Mouse (Mus musculus) spleen, postnatal 36 days (tissue): ENCODE data around the gene Cdk5rap2.

Experiments used
- DNase-seq, 2 experiments: peaks; one replicate each; pipeline ENCODE4 v3.0.0; 2022; ENCODE audit warnings: low spot score in 2 of 2, mixed read lengths in 1 of 2

Cdk5rap2 gene

DNA sequence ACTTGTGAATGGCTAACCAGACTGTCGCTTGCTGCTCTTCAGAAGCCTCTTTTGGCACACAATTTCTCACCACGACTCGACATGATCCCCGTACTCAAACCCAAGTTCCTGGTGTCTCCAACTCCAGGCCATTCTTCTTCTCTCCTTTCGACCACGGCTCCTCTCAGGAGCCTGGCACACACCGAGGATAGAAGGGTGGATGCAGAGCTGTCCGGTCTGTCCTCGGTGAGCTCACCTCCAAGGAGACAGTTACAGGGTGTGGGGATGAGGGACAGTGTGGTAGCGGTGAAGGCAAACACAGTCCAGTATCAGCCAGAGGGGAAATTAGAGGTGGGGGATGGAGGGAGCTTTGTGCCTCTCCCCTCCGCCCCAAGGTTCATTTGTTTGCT lies 149.8 kb downstream of the Cdk5rap2 start:
- DNase-seq: no peak

DNA sequence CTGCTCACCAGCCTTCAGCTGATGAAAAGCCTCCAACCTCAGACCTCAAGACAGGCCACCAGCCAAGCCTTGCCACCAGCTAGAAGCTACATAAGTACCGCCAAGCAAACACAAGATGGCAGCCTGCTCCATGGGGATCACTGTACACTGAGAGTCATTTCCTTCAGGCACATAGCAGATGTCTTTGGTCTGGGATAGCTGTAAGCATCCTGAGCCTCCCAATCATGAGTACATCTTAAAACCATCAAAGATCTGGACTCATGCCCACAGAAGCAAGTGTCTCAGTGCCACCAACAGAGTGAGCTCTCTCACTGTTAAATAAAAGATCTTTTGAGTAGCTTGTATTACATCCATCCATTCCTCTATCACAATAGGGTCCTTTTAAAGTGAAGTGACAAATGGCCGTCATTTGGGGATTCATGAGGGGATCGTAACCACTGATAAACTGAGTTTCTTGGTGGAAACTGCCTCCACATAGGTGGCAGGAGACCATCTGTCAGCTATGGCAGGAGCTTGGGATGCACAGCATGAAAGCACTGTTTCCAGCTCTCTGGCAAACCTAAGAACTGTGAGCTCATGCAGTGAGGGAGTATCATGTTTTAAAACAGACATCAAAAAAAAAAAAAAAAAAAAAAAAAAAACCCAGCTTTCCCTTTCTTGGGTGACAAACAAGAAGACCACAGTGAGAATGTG lies 150.4 kb downstream of the Cdk5rap2 start:
- no peak for DNase-seq

DNA sequence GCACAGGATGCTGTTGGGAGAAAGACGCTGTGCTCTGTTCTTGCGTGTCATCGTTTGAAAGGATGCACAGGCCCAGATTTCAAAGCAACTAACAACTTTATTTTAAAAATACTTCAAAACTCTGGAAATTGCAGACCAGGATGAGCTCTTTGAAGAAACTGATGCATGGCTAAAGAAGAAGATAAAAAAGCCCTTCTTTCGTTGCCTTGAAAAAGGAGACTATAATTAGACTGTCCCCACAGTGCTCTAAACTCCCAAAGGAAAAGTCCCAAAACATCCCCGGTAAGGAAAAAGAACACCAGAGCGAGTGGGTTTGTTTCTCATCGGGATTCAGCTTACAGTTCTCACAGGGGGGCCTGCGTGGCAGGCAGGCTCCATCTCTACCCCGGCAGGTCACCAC lies 151.4 kb downstream of the Cdk5rap2 start:
- DNase-seq: no peak

DNA sequence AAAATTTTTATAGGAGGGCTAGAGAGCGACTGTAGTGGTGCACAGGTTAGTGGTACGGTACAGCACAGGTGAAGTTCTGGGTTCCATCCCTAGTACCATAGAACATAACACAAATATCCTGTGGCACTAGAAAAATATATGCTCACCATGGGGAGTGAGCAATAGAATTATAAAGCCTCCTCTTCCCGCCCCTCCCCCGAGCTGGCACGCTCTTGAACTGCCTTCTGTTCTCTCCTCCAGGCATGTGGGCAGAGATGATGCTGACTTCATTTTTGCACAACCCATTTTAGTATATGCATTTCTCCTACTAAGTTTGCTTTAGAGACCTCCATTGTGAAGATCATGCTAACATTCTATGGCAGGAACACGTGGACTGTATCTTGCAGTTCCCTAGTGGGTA lies 152.0 kb downstream of the Cdk5rap2 start:
- no peak for DNase-seq

DNA sequence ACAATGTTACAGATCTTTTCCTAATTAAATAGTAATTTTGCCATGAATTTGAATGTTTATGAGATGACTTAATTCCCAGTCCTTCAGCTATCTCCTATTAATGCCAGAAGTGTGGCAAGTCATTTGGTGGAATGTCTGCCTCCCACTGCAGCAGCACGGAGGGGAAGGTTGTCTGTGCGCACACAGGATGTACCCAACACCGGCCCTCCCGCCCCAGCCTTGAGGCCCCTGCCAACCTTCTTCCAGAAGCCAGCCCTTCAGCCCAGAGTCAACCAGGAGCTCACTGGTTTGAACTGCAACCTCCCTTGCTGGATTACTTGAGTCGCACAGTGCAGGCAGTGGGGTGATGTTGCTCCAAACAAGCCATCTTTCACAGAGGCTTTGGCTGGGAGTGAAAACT lies 158.5 kb downstream of the Cdk5rap2 start:
- DNase-seq: no peak

DNA sequence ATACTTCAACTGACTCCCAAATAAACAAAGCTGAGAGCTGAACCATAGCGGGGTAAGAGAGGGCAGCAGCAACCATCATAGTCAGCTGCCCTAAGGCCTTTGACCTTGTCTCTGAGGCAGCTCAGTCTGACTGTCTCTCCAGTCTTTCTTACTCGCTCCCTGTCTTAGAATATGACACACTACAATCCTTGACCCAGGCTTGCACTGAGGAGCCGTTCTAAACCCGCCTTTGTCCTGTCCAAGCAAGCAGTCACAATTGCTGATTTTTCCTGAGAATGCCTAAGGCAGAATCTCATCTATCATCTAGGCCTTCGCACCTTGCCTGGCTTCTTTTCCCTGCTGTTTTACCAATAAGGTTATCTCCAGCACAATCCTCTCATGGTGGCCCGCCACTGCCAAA lies 164.5 kb downstream of the Cdk5rap2 start:
- DNase-seq: no peak

DNA sequence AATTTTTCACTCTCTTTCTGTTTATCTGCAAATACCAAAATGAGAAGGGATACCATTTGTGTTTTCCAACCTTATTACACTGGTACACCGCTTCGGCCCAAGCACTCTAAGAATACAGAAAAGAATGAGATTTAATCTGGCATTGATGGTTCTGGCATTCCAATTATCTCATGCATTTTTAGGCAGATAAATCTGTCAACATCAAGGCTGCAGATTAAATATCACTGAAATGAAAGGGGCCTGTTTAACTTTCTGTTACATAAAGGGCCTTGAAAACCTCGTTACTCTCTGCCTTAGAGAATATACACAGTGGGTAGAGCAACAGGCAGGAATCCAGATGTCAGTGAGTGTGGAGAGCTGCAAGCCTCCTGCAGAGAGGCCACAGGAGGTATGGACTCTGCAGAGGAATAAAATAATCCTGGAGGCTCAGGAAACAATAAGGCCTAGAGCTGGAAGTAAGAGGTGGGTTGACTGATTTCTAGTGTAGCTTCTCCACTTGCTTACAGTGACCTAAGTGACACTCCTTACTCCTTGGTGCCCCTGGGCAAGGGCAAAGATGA lies 166.6 kb downstream of the Cdk5rap2 start:
- no peak for DNase-seq

DNA sequence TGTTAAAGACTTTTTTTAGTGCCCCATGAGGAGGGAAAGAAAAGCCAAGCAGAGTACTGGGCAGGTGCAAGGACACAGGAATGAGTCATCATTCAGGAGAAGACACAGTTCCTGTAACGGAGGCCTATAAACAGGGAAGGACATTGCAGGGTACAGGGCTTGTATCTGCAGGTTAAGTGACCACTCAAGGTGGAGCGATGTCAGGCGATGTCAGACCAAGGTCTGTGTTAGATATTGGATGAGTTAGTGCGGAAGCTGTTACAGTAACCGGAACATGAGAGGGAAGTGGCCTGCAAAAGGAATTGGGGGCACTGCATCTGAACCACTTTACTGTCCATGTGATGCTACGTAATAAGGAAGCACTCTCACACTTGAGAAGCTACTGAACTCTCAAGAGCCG lies 170.5 kb downstream of the Cdk5rap2 start:
- DNase-seq: no peak

DNA sequence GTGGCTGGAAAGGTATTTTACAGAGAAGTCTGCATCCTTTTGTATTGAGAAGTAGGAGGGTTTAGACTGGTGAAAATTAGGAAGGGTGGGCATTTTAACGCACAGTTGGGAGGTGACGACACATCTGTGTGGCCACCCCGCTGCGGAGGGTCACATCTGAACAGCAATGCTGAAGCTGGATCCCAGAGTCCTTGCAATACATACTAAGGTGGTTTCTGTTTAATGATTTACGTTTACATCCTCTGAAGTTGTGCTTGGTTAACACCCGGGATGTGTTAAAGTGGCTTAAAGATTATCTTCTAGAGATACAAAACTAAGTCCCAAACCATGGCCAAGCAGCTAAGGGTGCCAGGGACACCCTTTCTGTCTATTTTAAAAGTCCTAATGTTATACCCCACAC lies 171.4 kb downstream of the Cdk5rap2 start:
- no peak for DNase-seq

DNA sequence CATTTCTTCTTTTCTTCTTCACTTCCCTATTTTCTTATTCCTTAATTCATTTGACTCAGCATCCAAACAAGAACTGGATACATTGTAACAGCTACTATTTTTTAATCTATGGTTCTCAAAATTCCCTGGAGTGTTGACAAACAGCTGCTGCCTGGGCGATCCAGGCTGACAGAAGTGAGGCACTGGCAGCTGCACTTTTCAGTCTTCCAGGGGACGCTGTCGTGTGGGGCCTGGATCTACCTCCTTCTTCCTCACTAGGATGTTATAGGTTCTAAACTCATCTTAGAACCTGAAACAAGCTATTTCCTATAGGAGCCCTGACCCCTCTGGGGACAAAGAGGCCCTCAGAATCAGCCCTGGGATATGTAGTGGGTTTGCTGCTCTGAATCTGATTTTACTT lies 177.9 kb downstream of the Cdk5rap2 start:
- no peak for DNase-seq

DNA sequence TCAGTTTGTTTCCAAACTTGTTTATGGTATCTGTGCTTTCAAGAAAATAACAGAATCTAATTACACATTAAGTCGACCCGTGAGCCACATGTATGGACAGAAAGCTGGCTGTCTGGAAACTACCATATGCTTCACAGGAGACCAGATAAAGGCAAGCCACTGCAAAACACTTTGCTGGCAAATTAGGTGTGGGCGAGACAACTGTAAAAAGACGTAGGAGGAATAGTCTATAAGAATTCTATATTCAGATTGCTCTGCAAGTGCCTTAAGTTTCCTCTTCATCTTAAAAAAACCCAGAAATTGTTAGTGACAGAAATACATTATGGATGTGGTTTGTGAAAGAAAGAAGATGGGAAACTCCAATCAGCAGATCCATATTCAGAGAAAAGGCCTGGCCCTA lies 180.4 kb downstream of the Cdk5rap2 start:
- no peak for DNase-seq

DNA sequence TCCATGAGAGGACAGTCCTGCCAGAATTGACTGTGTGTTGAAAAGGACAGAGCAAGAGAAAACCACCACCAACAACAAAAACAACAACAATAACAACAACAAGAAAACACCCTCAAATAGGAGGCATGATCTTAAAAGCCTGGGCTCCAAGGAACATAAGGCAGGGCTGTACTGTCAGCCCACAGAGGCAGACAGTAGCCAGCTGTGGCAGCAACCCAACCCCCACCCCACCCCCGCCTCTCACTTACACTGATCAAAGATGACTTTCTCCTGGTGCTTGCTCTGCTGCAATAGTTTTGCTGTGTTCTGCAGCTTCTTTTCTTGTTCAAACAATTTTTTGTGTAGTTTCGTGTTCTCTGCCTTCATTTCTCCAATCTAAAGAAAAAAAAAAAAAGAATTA lies 181.9 kb downstream of the Cdk5rap2 start:
- no peak for DNase-seq

DNA sequence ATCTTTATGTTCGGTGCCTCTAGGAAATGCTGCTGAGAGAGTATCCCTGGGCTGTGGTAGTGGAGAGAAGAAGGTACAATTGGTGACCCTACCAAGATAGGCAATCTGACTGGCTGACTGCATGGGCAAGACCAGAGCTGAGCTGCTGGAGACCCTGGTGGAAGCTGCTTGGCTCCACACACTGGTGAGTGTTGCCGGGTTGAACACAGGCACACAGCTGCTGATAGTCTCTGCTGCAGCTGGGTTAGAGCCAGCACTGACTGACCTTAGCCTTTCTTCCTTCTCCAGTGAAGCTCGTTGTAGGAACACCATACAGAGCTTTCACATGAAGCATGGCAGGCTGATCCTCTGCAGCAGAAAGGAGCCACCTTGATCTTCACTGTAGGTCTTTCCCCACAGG lies 182.6 kb downstream of the Cdk5rap2 start:
- DNase-seq: no peak

DNA sequence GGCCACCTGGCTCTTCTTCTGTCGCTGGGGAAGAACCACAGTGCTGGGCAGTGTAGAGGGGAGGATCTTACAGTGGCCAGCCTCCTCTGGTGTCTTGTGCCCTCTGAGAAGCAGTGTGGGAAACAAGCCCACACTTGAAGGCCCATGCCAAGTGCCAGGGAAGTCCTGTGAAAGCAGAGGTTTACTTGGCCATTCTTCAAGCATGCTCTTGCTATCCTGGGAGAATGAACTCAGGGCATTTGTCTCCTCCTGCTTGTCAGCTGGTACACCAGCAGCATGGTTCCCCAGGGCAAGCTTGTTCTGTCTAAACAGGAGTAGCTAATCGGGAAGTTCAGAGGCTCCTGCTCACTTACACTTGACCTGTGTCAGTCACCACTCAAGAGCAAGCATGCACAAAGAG lies 185.7 kb downstream of the Cdk5rap2 start:
- no peak for DNase-seq

DNA sequence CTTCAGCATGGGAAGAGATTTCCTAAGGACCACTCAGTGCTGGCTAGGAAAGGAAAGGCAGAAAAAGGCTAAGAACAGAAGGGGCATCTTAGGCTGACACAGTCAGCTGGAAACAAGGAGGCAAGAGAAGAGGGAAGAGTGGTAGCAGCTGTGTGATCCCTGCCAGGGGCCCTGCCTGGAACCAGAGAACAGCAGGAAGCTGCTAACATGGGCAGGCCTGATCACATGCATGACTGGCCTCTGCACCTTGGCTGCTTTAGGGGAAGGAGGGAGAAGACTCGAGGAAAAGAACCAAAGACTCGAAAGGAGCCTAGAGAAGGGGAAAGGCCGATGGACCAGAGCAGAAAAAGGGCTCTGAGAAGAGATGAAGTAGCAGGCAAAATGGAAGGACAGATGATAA lies 188.4 kb downstream of the Cdk5rap2 start:
- DNase-seq: no peak

DNA sequence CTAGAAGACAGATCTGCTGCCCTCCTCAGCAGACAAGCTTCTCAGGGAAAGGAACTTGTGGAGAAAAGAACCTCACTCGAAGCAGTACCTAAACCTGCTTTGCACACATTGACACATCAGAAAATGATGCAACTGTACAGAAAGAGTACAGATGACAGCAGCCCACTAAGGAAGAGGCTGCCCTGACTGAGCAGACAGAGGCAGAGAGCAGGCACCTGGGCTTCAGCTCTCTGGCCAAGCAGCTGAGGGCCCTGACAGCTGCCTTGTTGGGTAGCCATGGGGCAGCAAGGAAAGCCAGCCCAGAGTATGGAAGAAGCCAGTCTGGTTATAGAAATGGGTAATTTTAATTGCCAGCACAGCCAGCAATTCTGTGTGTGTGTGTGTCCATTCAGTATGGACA lies 188.9 kb downstream of the Cdk5rap2 start:
- no peak for DNase-seq

DNA sequence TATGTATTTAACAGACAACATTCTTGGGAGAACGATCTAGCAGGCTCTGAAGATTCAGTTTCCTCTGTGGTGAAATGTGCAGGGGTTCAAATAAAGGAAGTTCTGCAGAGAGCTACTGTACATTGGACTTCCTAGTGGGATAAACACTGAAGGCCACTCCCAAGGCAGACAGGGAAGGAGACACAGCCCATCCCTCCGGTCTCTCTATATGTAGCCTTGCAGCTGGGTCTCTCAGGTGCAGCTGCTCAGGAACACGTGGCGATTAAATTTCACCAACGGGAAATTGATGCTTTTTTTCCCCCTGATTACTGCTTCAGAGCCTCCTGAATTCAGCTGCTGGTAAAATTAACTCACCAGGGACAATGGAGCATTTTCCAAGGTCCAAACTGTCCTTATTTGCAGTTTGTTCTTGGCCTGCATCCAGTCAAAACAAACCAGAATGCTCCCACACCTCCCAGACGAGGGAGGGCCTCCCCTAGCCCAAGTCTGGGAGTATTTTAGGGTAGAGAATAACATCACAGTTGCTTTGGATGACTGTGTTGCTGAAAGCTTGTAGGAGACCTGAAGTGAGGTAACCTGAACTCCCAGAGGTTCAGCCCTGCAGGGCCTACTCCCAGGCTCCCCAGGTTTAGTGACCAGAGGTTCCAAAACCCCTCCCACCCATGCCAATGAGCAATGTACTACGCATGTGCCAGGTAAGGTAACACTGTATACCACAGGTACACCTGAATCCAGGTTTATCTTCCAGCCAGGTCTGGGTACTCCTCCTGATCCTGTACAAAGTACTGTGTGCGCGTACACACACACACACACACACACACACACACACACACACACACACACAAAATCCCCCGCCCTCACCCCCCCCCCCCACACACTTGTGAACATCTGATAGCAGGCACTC lies 189.7 kb downstream of the Cdk5rap2 start:
- DNase-seq: no peak

DNA sequence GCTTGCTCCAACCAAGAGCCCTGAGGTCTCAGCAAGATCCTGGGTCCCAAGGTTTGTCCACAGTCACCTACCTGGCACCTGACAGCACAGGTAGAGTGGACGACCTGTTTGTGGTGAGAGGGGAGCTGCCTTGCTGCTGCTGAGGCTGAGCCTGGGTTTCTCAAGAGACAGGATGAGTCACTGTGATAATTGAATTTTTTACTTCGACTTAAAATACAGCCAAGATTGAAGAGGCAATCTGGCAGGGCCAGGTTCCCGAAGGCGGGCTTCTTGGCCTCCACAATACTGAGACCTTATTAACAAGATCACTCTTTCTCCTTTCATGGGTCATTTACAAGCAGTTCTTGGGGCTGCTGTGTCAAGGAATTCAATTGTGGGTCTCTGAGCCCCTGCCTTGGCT lies 190.5 kb downstream of the Cdk5rap2 start:
- DNase-seq: no peak

DNA sequence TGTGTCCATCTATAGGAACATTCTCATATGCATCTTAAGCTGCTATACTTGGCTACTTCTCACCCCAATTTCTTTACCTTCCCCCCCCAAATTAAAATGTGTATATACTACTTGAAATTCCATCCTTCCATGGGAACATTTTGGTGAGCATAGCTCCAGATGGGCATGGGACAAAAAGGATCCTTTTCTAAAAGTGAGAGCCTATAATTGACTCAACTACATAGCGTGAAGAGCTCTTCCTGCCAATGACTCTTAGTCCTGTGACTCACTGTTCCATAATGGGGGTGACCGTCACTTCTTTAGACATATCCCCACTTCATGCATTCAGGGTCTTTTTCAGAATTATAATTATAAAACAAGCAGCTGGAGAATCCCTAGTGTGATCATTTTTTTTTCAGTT lies 224.3 kb downstream of the Cdk5rap2 start:
- no peak for DNase-seq
